Mouse (Mus musculus) lung, embryonic 16.5 days (tissue): ENCODE measurements around the gene Dsn1. TPM values are rescaled to one million over a fixed set of nuclear protein-coding genes. Genes with fewer than 3 reads are reported as not detected.

Source experiments
- ATAC-seq: fragments of 200-750 bp; cut with Nextera tagmentation; 2 replicates; pipeline ENCODE4 v1.8.0; 2017; ENCODE audit warnings: low read depth, mild to moderate bottlenecking, moderate library complexity
- H3K27ac ChIP-seq: fragments of 300-500 bp; sonication (generic); 2 replicates; pipeline ENCODE4 v1.5.1; 2014; ENCODE audit warnings: mild to moderate bottlenecking, control low read depth, low read length
- H3K27me3 ChIP-seq: fragments of 300-500 bp; sonication (generic); 2 replicates; pipeline ENCODE4 v1.6.1; 2014; ENCODE audit warnings: low read depth, low read length, mixed read lengths; ENCODE audit not compliant: control insufficient read depth, insufficient read depth
- H3K36me3 ChIP-seq: fragments of 300-500 bp; sonication (generic); 2 replicates; pipeline ENCODE4 v1.6.1; 2014; ENCODE audit warnings: low read length; ENCODE audit not compliant: control insufficient read depth, insufficient read depth
- H3K4me1 ChIP-seq: fragments of 300-500 bp; sonication (generic); replicated peaks from 2 replicates; pipeline ENCODE4 v1.6.1; 2014; ENCODE audit warnings: low read length, mixed read lengths; ENCODE audit not compliant: control insufficient read depth, insufficient read depth
- H3K4me2 ChIP-seq: fragments of 300-500 bp; sonication (generic); 2 replicates; pipeline ENCODE4 v1.6.1; 2014; ENCODE audit warnings: low read depth, low read length, control low read depth
- H3K4me3 ChIP-seq: fragments of 300-500 bp; sonication (generic); 2 replicates; pipeline ENCODE4 v1.5.1; 2014; ENCODE audit warnings: mild to moderate bottlenecking, low read length, control low read depth
- H3K9ac ChIP-seq: fragments of 300-500 bp; sonication (generic); 2 replicates; pipeline ENCODE4 v1.6.1; 2014; ENCODE audit warnings: low read length, control low read depth
- H3K9me3 ChIP-seq: fragments of 300-500 bp; sonication (generic); 2 replicates; pipeline ENCODE4 v1.6.1; 2016; ENCODE audit warnings: low read length; ENCODE audit not compliant: control insufficient read depth
- WGBS: fragments of 180-500 bp; shearing (Covaris S2); extraction: QIAGEN DNeasy Blood & Tissue Kit; methylation state at CpG from one replicate; pipeline ENCODE4 v1.1.7; 2014; 5-methylcytosine and 5-hydroxymethylcytosine counted together
- polyA plus RNA-seq: library from polyadenylated mRNA; unstranded; fragments of >200 nt; fragmentation: Nextera tagmentation; extraction: Ambion mirVana; gene quantifications from 2 replicates; pipeline ENCODE4 v1.2.1, GENCODE M21; 2015

Gene Dsn1
- polyA plus RNA-seq, 1 experiment from 2014 or later = 38.8 TPM

GRCm38 (mm10) chr2:157035371-157035770 is 28.4 kb upstream of the Dsn1 start:
- WGBS = 88% methylated on average over 7 of the region's 7 CpGs
- H3K9ac ChIP-seq = no peak overlapping the region
- no peak overlapping the region for H3K27ac ChIP-seq
- H3K9me3 ChIP-seq = no peaks in the 10 kb centered on the region
- no peak overlapping the region for H3K4me2 ChIP-seq
- H3K4me1 ChIP-seq = peaks cover 7% of the 10 kb centered on the region
- peaks cover 55% of the 10 kb centered on the region for H3K36me3 ChIP-seq
- no peak overlapping the region for H3K4me3 ChIP-seq
- ATAC-seq = no peak
- H3K27me3 ChIP-seq = no peaks in the 10 kb centered on the region

- H3K4me1 ChIP-seq = no peaks in the 10 kb centered on the region
- no peak overlapping the region for H3K4me3 ChIP-seq
- H3K9ac ChIP-seq = no peak overlapping the region
- 48% methylated on average over 9 of the region's 9 CpGs for WGBS
- H3K27me3 ChIP-seq = no peaks in the 10 kb centered on the region
- no peak overlapping the region for H3K27ac ChIP-seq
- H3K4me2 ChIP-seq = no peak overlapping the region
- H3K9me3 ChIP-seq = no peaks in the 10 kb centered on the region
- peaks cover 71% of the 10 kb centered on the region for H3K36me3 ChIP-seq
- peak; percentile 70 for ATAC-seq
Measured at GRCm38 (mm10) chr2:157030804-157031203, 23.9 kb upstream of the Dsn1 start.

- Histone ChIP-seq H3K9me3 (peaks cover 5% of the 10 kb centered on the region; the same call in 1 of the 2 replicates), H3K4me1 (no peaks in the 10 kb centered on the region), H3K27ac (no peak overlapping the region), H3K4me2 (no peak overlapping the region), H3K27me3 (no peaks in the 10 kb centered on the region), H3K4me3 (no peak overlapping the region), H3K9ac (no peak overlapping the region), H3K36me3 (peaks cover 84% of the 10 kb centered on the region)
- ATAC-seq = no peak
- WGBS = 97% methylated on average over 4 of the region's 4 CpGs
Measured at GRCm38 (mm10) chr2:157028261-157028660, 21.3 kb upstream of the Dsn1 start.

GRCm38 (mm10) chr2:157027106-157028008 is 20.4 kb upstream of the Dsn1 start:
- no peak overlapping the region for H3K27ac ChIP-seq
- peaks cover 85% of the 10 kb centered on the region for H3K36me3 ChIP-seq
- ATAC-seq = no peak
- H3K4me2 ChIP-seq = no peak overlapping the region
- H3K27me3 ChIP-seq = no peaks in the 10 kb centered on the region
- no peak overlapping the region for H3K4me3 ChIP-seq
- WGBS = 76% methylated on average over 21 of the region's 21 CpGs
- H3K9me3 ChIP-seq = peaks cover 5% of the 10 kb centered on the region; the same call in 1 of the 2 replicates
- H3K9ac ChIP-seq = no peak overlapping the region
- H3K4me1 ChIP-seq = no peaks in the 10 kb centered on the region

GRCm38 (mm10) chr2:157021156-157021555 is 14.2 kb upstream of the Dsn1 start:
- ATAC-seq = no peak
- Histone ChIP-seq H3K36me3 (peaks cover 88% of the 10 kb centered on the region), H3K27me3 (no peaks in the 10 kb centered on the region), H3K4me3 (no peak overlapping the region), H3K9ac (no peak overlapping the region), H3K27ac (no peak overlapping the region), H3K4me1 (no peaks in the 10 kb centered on the region), H3K4me2 (no peak overlapping the region), H3K9me3 (peaks cover 5% of the 10 kb centered on the region; the same call in 1 of the 2 replicates)
- 94% methylated on average over 16 of the region's 16 CpGs for WGBS

- 88% methylated on average over 4 of the region's 4 CpGs for WGBS
- Histone ChIP-seq H3K9me3 (no peaks in the 10 kb centered on the region), H3K4me3 (no peak overlapping the region), H3K9ac (no peak overlapping the region), H3K36me3 (peaks cover 75% of the 10 kb centered on the region), H3K4me1 (no peaks in the 10 kb centered on the region), H3K27ac (no peak overlapping the region), H3K27me3 (no peaks in the 10 kb centered on the region), H3K4me2 (no peak overlapping the region)
- ATAC-seq = no peak
Measured at GRCm38 (mm10) chr2:157019228-157019627, 12.3 kb upstream of the Dsn1 start.

- Histone ChIP-seq H3K27ac (no peak overlapping the region), H3K9ac (no peak overlapping the region)
- peak; percentile 22; the same call in 1 of the 2 replicates for ATAC-seq
Measured at GRCm38 (mm10) chr2:157016529-157017270, 9.7 kb upstream of the Dsn1 start.

GRCm38 (mm10) chr2:157012341-157012740 is 5.4 kb upstream of the Dsn1 start:
- Histone ChIP-seq H3K4me1 (peaks cover 3% of the 10 kb centered on the region), H3K27me3 (no peaks in the 10 kb centered on the region), H3K4me2 (no peak overlapping the region), H3K36me3 (peaks cover 14% of the 10 kb centered on the region), H3K27ac (no peak overlapping the region), H3K9me3 (no peaks in the 10 kb centered on the region), H3K9ac (no peak overlapping the region), H3K4me3 (no peak overlapping the region)
- 78% methylated on average over 6 of the region's 6 CpGs for WGBS
- ATAC-seq = no peak

More at GRCm38 (mm10) chr2:157016529-157017270, 9.7 kb upstream of the Dsn1 start:
- Histone ChIP-seq H3K9me3 (no peaks in the 10 kb centered on the region), H3K27me3 (no peaks in the 10 kb centered on the region), H3K36me3 (peaks cover 51% of the 10 kb centered on the region), H3K4me1 (no peaks in the 10 kb centered on the region), H3K4me2 (no peak overlapping the region), H3K4me3 (no peak overlapping the region)
- 73% methylated on average over 18 of the region's 18 CpGs for WGBS
